Mouse (Mus musculus) G1E (cell line): Measurements from ENCODE around the gene Kifc1. TPM values are rescaled to one million over a fixed set of nuclear protein-coding genes. Genes with fewer than 3 reads are reported as not detected.
A peak's percentile ranks its signal among the peaks of the same experiment; 100 is the strongest.
"Not testable (repeated sequence)": the region's sequence is repeated elsewhere in the genome, so short reads cannot be mapped to it uniquely, and the experiment has no call there.

ENCODE experiments used
- ATAC-seq: 2 replicates; pipeline ENCODE4 v1.8.0; 2016; ENCODE audit warnings: mild to moderate bottlenecking; ENCODE audit not compliant: insufficient number of reproducible peaks, poor library complexity, low FRiP score, severe bottlenecking; ENCODE audit errors: extremely low read depth
- DNase-seq: peaks from one replicate; pipeline ENCODE4 v3.0.0; 2012; ENCODE audit warnings: low spot score
- H3K27me3 ChIP-seq: 2 replicates; pipeline ENCODE4 v1.6.1; 2012; ENCODE audit warnings: mild to moderate bottlenecking, low read length, inconsistent platforms; ENCODE audit not compliant: insufficient read depth
- H3K36me3 ChIP-seq: replicated peaks from 2 replicates; pipeline ENCODE3; 2012; ENCODE audit warnings: mild to moderate bottlenecking, inconsistent platforms
- H3K4me1 ChIP-seq: 2 replicates; pipeline ENCODE4 v1.6.1; 2012; ENCODE audit warnings: low read depth, low read length, inconsistent platforms, mixed read lengths; ENCODE audit not compliant: insufficient read depth
- H3K4me3 ChIP-seq: 2 replicates; pipeline ENCODE4 v1.5.1; 2012; ENCODE audit warnings: low read depth, mild to moderate bottlenecking, inconsistent platforms, low read length, moderate library complexity, mixed read lengths
- H3K9me3 ChIP-seq: replicated peaks from 2 replicates; pipeline ENCODE4 v1.6.1; 2012; ENCODE audit warnings: inconsistent platforms
- CTCF ChIP-seq: IDR thresholded peaks from 2 replicates; pipeline ENCODE4 v1.5.1; 2012; ENCODE audit warnings: low read depth, low read length, inconsistent platforms, mixed read lengths
- GATA1 ChIP-seq: IDR thresholded peaks from 2 replicates; pipeline ENCODE4 v1.6.1; 2012; ENCODE audit warnings: borderline replicate concordance, low read length, inconsistent platforms, mixed read lengths
- GATA2 ChIP-seq: IDR thresholded peaks from 2 replicates; pipeline ENCODE4 v1.6.1; 2012; ENCODE audit warnings: low read depth, low read length, inconsistent platforms, borderline replicate concordance
- POLR2AphosphoS5 ChIP-seq: IDR thresholded peaks from 2 replicates; pipeline ENCODE4 v1.6.1; 2012; ENCODE audit warnings: low read depth, low read length, inconsistent platforms; ENCODE audit not compliant: insufficient replicate concordance
- TAL1 ChIP-seq: conservative IDR thresholded peaks from 2 replicates; pipeline ENCODE4 v1.6.1; 2012; ENCODE audit warnings: low read depth, low read length, inconsistent platforms, mixed read lengths
- polyA plus RNA-seq: library from polyadenylated mRNA; stranded (reverse); fragments of >175 nt; gene quantifications from 2 replicates; pipeline ENCODE4 v1.2.3, GENCODE M21; 2012
- total RNA-seq, 2 experiments: library from RNA; stranded (forward) in 1 of 2; stranded (reverse) in 1 of 2; fragments of 200-1000 nt in 1 of 2; fragments of >200 nt in 1 of 2; fragmentation: Nextera tagmentation in 1 of 2; gene quantifications; 2 replicates each; pipeline ENCODE4 v1.2.3; 2014 to 2017

Kifc1 gene
- total and polyA plus RNA-seq, 3 experiments, result 33.7 to 76.6 (median 58.2) TPM

- ATAC-seq, result no peak
- DNase-seq, result no peak
- Histone ChIP-seq H3K9me3 (no peaks in the 10 kb centered on the region), H3K4me3 (no peak overlapping the region), H3K4me1 (no peaks in the 10 kb centered on the region), H3K36me3 (peaks cover 41% of the 10 kb centered on the region), H3K27me3 (no peaks in the 10 kb centered on the region)
- TF ChIP-seq GATA2, result no peak
Measured at GRCm38 (mm10) chr17:33874411-33874810, 16.1 kb downstream of the Kifc1 start.

GRCm38 (mm10) chr17:33873537-33873936 lies 16.9 kb downstream of the Kifc1 start, which contains the start of gene Gm7029:
Gene Gm7029 (plus strand): TSS chr17:33873837.
- not testable (repeated sequence) for H3K4me1 ChIP-seq, DNase-seq, H3K9me3 ChIP-seq, H3K27me3 ChIP-seq, ATAC-seq, H3K4me3 ChIP-seq
- peaks cover 32% of the 10 kb centered on the region for H3K36me3 ChIP-seq

- peaks cover 16% of the 10 kb centered on the region for H3K4me1 ChIP-seq
- DNase-seq (peak; percentile 51), ATAC-seq (no peak)
- no peak for TF ChIP-seq GATA1
- no peak for TF ChIP-seq TAL1
- TF ChIP-seq POLR2AphosphoS5, result no peak
- TF ChIP-seq GATA2, result no peak
- peak; percentile 62 for TF ChIP-seq CTCF
- H3K4me3 ChIP-seq, result peak overlapping the region; percentile 55; the same call in 1 of the 2 replicates
- H3K9me3 ChIP-seq, result no peaks in the 10 kb centered on the region
- no peaks in the 10 kb centered on the region for H3K36me3 ChIP-seq
- H3K27me3 ChIP-seq, result no peaks in the 10 kb centered on the region
Measured at GRCm38 (mm10) chr17:33865330-33866030, 25.0 kb downstream of the Kifc1 start.

- no peak for DNase-seq
- Histone ChIP-seq H3K27me3 (no peaks in the 10 kb centered on the region), H3K4me1 (no peaks in the 10 kb centered on the region), H3K36me3 (no peaks in the 10 kb centered on the region), H3K9me3 (peaks cover 2% of the 10 kb centered on the region; the same call in 1 of the 2 replicates), H3K4me3 (no peak overlapping the region)
- no peak for ATAC-seq
- no peak for TF ChIP-seq GATA2
- TF ChIP-seq TAL1, result no peak
- no peak for TF ChIP-seq CTCF
- TF ChIP-seq POLR2AphosphoS5, result no peak
- TF ChIP-seq GATA1, result no peak
Measured at GRCm38 (mm10) chr17:33857816-33858215, 32.6 kb downstream of the Kifc1 start.

GRCm38 (mm10) chr17:33851331-33851730 lies 39.1 kb downstream of the Kifc1 start:
- DNase-seq, result no peak
- Histone ChIP-seq H3K9me3 (no peaks in the 10 kb centered on the region), H3K4me3 (no peak overlapping the region), H3K27me3 (no peaks in the 10 kb centered on the region), H3K4me1 (no peaks in the 10 kb centered on the region), H3K36me3 (peaks cover 32% of the 10 kb centered on the region)
- ATAC-seq, result no peak
- no peak for TF ChIP-seq GATA1
- no peak for TF ChIP-seq CTCF
- no peak for TF ChIP-seq TAL1
- no peak for TF ChIP-seq GATA2
- no peak for TF ChIP-seq POLR2AphosphoS5

- Histone ChIP-seq H3K9me3 (no peaks in the 10 kb centered on the region), H3K4me3 (no peak overlapping the region), H3K27me3 (no peaks in the 10 kb centered on the region), H3K4me1 (peaks cover 15% of the 10 kb centered on the region), H3K36me3 (peaks cover 37% of the 10 kb centered on the region)
- no peak for DNase-seq
- no peak for ATAC-seq
- TF ChIP-seq GATA1, result no peak
- no peak for TF ChIP-seq CTCF
- TF ChIP-seq GATA2, result no peak
- no peak for TF ChIP-seq TAL1
- no peak for TF ChIP-seq POLR2AphosphoS5
Measured at GRCm38 (mm10) chr17:33848139-33848538, 42.3 kb downstream of the Kifc1 start.

GRCm38 (mm10) chr17:33844196-33844595 lies 46.3 kb downstream of the Kifc1 start:
- DNase-seq (no peak), ATAC-seq (no peak)
- Histone ChIP-seq H3K4me1 (peaks cover 25% of the 10 kb centered on the region), H3K4me3 (no peak overlapping the region), H3K36me3 (peaks cover 47% of the 10 kb centered on the region), H3K9me3 (no peaks in the 10 kb centered on the region), H3K27me3 (no peaks in the 10 kb centered on the region)
- TF ChIP-seq POLR2AphosphoS5 (no peak), CTCF (no peak), TAL1 (no peak), GATA2 (no peak), GATA1 (no peak)
